Mouse (Mus musculus): ENCODE measurements around the gene Man1c1.

The Man1c1 gene

DNA sequence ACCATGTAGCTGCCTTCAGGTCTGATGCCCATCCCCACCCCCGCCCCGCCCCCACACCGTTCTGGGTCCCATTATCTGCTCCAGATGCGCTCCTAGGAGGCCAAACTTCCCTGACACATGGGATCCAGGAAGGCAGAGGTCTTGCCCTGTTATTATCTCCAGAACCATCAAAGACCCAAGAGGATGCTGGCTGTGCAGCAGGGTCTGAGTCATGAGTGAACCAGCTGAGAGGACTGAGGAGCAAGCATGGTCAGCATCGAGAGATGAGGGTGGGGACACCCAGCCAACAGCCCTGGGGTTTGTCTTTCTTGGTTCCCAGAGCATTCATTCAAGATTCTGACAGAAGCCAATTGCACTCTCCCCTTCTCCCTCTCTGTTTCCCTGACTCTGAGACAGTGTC, 100.5 kb downstream of the Man1c1 start:
- no peak for DNase-seq (ENCODE audit: low spot score in 2 of 2)

DNA sequence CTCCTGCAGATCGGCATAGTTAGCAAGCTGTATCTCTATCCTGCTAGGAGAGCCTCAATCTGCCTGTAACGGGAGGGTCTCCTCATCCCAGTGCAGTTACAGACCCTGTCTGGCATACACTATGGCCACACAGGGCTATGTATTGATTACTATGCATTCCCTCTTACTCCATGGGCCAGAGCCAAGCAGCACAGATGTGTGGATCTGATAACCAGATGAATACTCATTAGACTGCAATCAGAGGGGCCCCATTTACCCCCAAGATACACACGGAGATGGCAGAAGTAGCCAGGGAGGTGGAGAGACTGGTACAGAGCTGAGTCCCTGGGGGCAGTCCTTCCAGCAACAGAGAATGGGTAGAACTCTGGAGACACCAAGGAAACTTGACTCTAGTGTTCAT, 101.5 kb downstream of the Man1c1 start:
- no peak for DNase-seq (ENCODE audit: low spot score in 2 of 2)

DNA sequence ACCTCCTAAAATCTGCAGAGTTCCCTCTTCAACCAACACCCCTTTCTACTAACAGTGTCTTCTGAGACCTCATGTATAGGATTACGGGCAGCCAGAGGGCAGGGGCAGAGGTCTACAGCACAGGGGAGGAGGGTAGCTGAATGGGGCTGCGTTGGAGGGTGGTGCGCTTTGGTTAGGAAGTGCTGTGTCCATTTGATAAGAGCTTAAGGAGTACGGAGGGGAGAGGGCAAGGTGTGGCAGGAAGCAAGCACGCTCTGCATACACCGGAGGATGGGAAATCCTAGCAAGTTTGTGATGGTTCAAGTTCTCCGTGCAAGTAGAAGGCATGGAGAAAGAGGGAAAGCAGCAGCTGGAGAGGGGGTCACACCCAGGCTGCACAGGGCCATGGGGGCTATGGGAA, 102.1 kb downstream of the Man1c1 start:
- no peak for DNase-seq (ENCODE audit: low spot score in 2 of 2)

DNA sequence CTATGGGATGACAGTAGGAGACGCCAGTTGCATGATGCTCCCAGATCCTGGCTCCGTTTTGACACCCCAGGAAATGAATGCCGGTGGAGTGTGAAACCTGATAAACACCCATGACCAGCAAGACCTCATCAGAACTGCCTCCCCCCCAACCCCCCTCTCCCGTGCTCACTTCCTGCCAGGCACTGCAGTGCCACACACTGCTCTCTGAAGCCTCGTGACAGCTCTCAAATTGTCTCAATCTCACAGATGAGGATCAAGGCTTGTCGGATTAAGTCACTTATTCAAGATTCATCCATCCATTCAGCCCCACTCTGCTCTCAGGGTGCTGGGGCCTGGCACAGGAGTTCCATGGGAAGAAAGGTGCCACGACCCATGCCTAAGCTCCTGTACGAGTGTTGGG, 102.7 kb downstream of the Man1c1 start:
- DNase-seq (ENCODE audit: low spot score in 2 of 2): no peak

DNA sequence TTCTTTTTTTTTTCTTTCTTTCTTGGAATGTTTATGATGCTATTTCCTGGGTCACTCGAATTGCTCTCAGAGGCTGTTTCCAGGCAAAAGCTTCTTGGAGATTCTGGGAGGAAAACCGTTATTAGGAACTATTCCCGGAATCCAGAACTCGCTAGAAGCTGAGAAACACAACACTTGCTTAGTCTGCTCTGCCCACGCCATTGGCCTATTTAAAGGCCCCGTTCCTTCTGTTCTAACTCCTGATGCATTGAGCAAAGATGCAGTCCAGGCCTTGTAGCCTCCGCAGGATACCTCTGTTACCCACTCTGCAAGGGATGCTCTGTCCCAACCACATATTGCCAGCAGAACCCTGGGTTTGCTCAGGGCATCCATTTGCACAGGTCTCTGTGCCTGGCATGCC, 103.3 kb downstream of the Man1c1 start:
- peak; percentile 65 to 66 for DNase-seq (ENCODE audit: low spot score in 2 of 2)

DNA sequence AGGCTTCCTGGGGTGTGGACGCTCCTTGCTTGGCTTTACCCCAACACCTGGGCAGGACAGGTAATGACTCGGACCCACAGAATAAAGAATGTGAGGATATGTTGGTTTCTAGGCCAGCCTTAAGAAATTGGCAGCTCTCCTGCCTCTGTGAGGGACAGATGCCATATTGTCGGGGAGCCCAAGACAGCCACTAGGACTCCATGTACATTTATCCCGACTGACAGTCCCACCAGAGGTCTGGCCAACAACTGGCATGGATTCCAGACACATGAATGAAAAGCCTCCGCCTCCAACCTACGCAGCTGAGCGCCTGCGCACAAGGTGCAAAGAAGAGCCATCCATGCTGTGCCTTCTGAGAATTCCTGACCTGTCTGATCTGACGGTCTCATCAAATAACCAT, 104.0 kb downstream of the Man1c1 start:
- no peak for DNase-seq (ENCODE audit: low spot score in 2 of 2)

DNA sequence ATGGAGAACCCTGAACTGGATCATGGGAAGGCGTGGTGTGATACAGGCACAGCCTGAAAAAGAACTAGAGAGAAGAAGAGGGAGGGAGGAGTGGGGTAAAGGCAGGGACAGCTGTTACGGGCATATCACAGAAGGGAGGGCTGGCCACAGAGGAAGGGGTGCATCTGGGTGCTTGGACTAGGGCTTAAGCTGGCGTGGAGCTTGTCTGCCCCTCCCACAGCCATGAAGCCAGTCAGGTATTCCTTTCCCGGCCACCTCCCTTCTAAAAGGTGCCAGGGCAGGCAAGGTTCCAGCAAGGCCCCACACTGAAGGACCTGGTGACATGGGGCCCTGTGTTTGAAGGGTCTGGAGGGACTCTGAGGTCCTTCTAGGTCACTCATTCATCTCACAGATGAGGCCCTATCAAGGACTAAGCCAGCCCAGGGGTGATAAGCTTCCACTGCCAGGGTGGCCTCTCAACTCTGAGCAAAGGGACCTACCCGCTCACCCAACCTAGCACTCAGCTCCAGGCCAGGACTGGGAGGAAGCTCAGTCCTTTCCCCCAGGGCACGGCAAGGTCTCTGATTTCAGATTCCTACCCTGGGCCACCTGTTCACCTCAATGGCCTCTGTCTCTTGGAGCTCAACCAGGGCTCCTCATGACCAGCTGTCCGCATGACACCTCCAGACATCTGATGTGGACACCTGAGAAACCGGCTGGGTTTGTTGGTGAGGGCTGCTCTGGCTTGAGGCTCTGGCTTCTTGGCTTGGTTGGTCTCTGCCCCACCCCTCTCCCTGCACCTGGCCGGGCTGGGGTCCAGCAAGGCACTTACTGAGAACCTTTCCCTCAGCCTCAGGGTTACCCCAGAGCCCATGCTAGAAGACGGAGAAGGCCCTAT, 107.0 kb downstream of the Man1c1 start:
- DNase-seq (ENCODE audit: low spot score in 2 of 2): no peak

DNA sequence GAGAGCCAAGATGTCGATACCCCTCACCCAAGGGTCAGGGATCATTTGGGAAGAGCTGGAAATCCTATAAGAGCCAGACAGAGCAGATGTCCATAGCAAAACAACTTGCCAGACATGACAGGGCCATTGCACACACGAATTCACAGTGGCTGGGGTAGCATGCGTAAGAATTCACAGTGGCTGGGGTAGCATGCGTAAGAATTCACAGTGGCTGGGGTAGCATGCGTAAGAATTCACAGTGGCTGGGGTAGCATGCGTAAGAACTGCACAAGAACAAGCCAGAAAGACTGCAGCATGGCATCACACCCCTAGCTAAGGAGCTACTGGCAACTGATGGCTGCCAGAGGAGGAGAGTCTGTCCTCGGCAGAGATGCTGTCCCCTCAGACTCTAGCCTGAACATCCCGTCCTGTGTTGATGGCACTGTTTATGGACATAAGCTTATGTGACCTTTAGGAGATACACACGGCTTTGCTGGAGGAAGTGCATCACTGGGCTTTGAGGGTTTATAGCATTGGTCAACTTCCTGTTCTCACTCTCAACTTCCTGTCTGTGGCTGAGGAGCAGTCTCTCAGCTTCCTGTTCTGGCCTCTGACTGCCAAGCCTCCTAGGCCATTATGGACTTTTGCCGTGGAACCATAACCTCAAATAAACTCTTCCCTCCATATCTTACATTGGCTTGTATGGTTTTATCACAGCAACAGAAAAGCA, 109.2 kb downstream of the Man1c1 start:
- DNase-seq (ENCODE audit: low spot score in 2 of 2): no peak

DNA sequence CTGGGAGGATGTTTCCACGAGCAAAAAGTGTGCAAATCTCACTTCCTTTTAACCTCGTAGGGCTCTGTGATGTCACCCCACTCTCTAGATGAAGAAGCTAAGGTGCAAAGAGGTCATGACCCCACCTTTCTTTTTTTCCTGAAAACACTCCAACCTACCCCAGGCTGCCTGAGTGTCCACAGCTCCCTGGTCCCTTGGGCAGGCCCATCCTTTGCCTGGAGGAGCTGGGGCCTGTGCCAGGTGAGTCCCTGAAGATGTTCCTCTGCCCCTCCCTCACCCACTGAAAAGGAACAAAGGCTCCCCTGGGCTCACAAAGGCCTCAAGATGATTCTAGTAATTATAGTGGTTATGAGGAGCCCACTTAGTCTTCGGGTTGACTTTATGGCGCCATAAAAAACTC, 111.6 kb downstream of the Man1c1 start:
- DNase-seq (ENCODE audit: low spot score in 2 of 2): no peak

DNA sequence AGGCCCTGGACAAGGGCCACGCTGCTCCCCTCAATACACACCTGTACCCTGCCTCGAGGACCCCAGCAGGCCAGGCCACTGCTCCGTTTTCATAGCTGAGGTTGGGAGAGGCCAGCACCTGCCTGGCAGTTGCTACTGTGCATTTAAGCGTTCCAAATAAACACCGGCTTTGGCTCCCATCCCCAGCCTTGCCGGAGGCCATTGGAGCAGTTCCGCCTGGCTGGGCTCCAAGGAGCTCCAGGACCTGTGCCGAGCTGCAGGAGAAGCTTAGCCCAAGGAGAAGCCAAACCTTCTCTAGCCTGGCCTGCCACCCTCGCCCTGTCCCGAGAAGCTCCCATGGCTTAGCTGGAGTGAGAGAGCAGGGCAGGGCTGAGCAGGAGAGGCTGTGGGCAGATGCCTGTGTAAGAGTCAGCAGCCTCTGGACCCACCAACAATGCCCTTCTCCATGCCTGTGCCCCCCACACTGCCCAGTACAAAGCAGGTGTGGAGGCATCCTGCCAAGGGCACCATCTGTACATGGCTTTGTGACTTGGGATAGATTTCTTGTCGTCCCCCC, 112.5 kb downstream of the Man1c1 start:
- DNase-seq (ENCODE audit: low spot score in 2 of 2): peak in 1 of 2 experiments; percentile 49

DNA sequence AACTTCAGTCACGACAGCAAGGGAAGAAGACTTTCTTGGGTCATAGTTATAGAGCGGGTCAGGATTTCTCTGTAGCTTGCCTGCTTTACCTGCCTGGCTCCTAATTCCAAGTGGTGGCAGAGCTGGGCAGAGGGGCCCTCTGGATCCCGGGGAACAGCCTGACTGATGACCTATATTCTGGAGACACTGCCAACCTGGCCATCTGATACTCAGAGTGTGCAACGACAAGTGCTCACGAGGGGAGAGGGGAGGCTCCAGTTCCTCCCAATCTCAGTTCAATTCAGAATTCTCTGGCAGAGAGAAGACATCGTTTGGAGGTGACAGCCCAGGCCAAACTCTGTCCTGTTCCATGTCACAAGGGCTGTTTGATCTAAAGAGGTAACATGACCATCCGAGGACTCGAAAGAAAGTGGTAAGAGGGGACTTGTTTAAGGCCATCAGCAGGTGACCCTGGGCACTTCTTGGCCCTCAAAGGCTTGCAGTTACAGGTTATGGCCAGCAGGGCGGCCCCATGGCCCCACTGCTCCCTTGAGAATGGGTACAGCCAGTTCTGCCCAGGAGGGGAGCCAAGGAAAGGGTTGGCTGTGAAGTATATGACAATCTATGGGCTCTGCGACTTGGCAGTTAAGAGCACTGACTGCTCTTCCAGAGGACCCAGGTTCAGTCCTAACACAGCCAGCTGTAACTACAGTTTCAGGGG, 113.7 kb downstream of the Man1c1 start:
- no peak for DNase-seq (ENCODE audit: low spot score in 2 of 2)

DNA sequence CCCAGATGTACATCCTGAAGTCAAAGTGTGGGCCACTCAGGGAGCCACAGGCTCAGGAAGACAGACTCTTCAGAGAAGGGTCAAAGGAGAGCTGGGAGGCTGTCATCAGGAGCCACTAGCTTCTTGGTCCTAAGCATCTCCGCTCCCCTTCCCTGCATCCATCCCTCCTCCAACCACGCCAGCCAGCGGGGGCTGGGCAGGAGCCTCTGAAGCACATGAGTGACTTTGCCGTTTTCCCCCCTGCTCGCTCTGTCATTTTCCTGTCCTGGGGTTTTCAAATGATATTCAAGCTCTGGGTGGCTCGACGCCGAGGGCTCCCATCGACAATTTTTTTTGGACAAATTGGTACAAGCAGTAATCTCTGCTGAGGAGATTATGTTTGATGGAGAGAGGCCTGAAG, 114.3 kb downstream of the Man1c1 start:
- no peak for DNase-seq (ENCODE audit: low spot score in 2 of 2)

DNA sequence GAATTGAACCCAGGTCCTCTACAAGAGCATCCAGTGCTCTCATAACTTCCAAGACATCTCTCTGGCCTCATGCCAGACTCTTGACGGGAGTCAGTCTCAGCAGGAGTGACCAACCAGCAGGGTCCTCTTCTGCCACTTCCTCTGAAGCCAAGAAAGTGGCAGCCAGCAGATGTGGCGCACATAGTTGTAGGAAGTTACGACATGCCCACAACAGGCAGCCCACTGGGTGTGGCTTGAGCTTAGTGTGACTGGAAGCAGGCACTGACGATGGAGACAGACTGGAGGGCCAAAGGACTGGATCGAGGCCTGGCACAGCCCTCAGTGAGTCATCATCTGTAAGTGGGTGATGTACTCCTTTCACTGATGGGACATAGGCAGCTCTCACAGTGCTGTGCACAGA, 115.1 kb downstream of the Man1c1 start:
- no peak for DNase-seq (ENCODE audit: low spot score in 2 of 2)

DNA sequence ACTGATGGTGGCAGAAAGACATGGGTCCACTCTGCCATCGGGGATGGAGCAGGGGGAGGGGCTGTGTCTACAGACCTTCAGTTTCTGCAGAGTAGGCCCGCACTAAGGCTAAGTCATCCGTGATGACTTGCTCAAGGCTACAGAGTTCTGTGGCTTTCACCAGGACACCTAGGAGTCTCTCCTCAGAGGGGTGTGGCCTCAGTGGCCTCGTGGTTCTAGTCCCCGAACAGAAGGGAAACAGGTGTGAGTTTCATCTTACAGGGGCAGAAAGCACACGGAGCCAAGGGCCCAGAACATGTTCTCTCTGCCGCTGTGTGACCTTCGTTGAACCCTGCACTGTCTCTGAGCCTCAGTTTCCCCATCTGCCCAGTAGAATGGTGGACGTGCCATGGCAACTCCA, 115.8 kb downstream of the Man1c1 start:
- DNase-seq (ENCODE audit: low spot score in 2 of 2): no peak

DNA sequence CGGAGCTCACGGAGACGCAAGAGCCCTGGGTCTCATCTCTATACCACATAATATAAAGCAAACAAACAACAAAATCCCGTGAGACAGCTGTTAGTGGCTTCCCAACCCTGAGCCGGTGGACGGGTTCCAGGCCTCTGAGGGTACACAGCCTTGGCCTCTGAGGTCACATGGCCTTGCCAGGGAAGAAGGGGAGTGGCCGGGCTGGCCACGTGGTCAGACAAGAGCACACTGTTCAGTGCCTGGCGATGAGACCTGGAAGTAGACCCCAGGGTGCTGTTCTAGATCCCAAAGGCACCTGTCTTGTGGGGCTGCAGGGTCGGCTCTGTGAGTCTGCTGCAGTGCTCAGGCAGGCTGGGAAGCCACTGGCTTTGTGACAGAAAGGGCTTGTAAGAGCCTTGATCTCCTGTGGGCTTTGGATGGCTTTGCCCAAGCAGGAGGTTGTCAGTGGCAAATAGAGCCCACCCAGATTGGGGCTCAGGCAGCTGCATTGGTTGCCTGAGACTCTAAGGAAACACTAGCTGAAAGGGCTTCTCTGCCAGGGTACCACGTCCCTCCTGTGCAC, 116.4 kb downstream of the Man1c1 start:
- DNase-seq (ENCODE audit: low spot score in 2 of 2): no peak

DNA sequence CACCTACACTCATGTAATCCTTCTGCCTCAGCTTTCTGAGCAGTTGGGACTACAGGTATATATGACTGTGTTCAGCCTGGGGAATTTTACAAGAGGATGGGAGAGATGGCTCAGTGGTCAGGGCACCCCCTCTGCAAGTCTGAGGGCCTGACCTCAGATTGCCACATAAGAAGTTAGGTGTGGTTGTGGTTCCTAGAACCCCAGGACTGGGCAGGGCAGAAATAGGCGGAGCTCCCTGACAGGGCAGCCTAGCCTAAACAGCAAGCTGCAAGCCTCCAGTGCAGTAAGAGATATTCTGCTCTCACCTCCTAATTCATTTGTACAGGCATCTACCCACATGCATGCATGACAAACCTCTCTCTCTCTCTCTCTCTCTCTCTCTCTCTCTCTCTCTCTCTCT, 117.5 kb downstream of the Man1c1 start:
- DNase-seq (ENCODE audit: low spot score in 2 of 2): no peak

DNA sequence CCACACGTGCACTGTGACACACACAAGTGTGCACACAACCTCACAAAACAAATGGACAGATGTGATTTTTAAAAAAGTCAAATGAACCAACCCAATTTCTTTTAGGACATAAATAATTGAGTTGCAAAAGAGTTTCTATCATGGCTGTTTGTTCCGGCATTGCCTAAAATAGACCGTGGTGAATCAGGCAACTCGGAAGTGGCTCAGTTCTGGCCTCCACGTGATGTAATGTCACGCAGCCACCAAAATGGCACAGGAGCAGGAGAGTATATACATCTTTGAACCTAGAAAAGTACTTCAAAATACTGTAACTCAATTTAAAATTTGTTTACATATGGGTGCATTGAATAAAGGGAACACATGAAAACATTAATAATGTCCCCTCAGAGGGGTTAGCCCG, 118.0 kb downstream of the Man1c1 start:
- DNase-seq (ENCODE audit: low spot score in 2 of 2): peak in 1 of 2 experiments; percentile 37

DNA sequence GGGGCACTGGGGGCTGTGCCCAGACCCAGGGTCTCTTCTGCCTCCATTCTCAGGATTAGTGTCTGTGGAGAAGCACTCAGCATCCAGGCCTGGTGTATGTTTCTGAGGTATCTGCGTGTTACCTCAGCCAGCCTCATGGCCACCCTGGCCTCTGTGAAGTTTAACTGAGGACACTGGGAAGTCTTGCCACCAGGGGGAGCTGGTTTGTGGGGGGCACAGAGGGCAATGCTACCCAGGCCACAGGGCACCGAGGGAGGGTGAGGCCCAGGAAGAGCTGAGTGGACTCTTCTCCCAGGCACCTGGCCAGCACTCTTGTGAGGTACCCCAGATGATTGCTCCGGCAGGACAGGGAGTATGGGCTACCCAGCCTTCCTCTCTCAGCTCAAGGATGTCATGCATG, 120.6 kb downstream of the Man1c1 start:
- DNase-seq (ENCODE audit: low spot score in 2 of 2): no peak

DNA sequence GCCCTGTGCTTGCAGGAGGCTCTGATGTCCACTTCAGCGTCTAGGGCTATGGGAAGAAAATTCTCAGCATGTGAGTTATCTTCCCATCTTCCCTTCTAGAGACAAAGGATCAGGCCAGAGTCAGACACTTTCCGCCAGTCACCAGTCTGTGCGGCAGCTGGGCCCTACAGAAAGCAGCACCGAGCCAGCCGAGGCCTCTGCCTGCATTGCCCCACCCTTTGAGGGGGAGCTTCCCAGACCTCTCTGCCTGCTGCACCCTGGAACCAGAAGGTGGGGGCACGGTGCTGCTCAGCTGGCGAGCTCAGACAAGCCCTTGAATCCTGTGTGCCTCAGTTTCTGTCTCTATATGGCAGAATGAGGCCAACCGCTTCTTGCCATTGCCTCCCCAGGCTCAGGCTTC, 122.7 kb downstream of the Man1c1 start:
- no peak for DNase-seq (ENCODE audit: low spot score in 2 of 2)

DNA sequence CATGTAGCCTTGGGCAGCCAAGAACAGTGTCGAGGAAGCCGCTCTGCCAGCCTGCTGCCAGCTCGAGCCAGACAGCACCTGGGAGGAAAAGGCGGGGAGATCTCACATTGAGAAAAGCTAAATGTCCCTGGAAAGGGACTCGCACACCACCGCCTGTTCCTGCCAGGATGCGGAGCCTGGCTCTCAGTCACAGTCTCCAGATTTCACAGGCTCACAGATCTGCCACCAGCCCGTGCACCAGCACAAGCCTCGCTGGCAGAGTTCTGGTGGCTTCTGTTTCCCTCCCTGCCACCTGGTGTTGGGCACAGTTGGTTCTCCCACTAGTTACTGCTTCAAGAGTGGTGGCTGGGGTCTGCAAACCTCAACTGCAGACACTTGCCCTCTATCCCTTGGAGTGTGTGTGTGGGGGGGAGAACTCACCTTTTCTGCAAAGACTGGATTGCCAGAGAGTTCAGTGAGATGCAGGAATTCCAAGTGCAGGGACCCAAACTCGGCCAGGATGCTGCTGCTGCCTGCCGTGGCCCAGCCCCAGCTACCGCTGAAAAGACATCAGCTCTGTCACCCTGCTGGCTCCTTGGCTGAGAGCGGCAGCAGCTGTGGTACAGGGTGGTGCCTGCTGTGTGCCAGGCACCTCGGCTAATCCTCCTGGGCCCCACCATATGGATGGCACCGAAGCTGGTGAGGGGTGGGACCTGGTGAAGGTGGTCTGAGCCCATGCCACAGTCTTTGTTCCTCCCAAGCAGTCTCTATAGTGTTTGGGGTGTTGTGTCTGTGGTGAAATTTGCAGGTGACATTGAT, 123.5 kb downstream of the Man1c1 start:
- peak; percentile 65 to 75 for DNase-seq (ENCODE audit: low spot score in 2 of 2)

DNA sequence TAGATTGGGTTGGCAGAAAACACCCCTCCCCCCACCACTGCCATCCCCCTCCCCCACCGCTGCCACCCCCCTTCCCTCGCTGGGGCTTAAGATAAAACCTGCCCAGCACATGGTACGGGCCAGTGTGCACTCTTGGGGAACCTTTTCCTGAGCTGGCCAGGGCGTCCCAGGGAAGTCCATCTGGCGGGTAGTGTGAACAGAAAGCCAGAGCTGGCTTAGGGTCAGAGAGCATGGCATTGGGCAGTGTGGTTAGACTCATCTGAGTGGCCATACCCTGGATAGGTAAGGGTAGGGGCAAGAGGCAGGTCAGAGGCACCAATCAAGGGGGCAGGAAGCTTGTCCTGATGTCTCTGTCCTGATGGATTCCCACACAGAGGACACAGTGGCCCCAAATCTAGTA, 124.5 kb downstream of the Man1c1 start:
- no peak for DNase-seq (ENCODE audit: low spot score in 2 of 2)
